Mouse (Mus musculus): Measurements from ENCODE around the gene Hsd17b1. TPM values are rescaled to one million over a fixed set of nuclear protein-coding genes. Genes with fewer than 3 reads are reported as not detected.

Gene Hsd17b1
- polyA plus RNA-seq, 1 experiment from 2014 or later = 0.16 TPM

GRCm38 (mm10) chr11:101081659-101082058, 3.4 kb downstream of the Hsd17b1 start:
- H3K9ac ChIP-seq (ENCODE audit: low read depth, low read length) = peak overlapping the region; percentile 56
- 5% methylated on average over 10 of the region's 10 CpGs for WGBS
- ATAC-seq = no peak

GRCm38 (mm10) chr11:101082208-101083082, 4.2 kb downstream of the Hsd17b1 start, which contains the start of gene Coasy:
Gene Coasy (plus strand): TSS chr11:101082565.
- WGBS = under 1% methylated on average over 51 of the region's 51 CpGs
- no peaks in the 10 kb centered on the region for H3K9me3 ChIP-seq (ENCODE audit: control insufficient read depth, low read length)
- peaks cover 30% of the 10 kb centered on the region for H3K4me1 ChIP-seq (ENCODE audit: control insufficient read depth, insufficient read depth, low read length)
- peak within 1 kb of the TSS; percentile 93 for H3K9ac ChIP-seq (ENCODE audit: low read depth, low read length)
- H3K36me3 ChIP-seq (ENCODE audit: control insufficient read depth, insufficient read depth, low read length) = no peaks in the 10 kb centered on the region; the same call in 1 of the 2 replicates
- peak within 1 kb of the TSS; percentile 88 for H3K27ac ChIP-seq (ENCODE audit: low read length)
- peak within 1 kb of the TSS; percentile 96 for H3K4me2 ChIP-seq (ENCODE audit: low read depth, low read length)
- peaks cover 33% of the 10 kb centered on the region for H3K27me3 ChIP-seq (replicated peaks; ENCODE audit: control insufficient read depth, insufficient read depth, low read length)
- ATAC-seq = peak; percentile 90
- H3K4me3 ChIP-seq (ENCODE audit: low read length) = peak within 1 kb of the TSS; percentile 89

More at GRCm38 (mm10) chr11:101081659-101082058, 3.4 kb downstream of the Hsd17b1 start:
- no peaks in the 10 kb centered on the region; the same call in 1 of the 2 replicates for H3K36me3 ChIP-seq (ENCODE audit: control insufficient read depth, insufficient read depth, low read length)
- peaks cover 29% of the 10 kb centered on the region for H3K4me1 ChIP-seq (ENCODE audit: control insufficient read depth, insufficient read depth, low read length)
- H3K27me3 ChIP-seq (replicated peaks; ENCODE audit: control insufficient read depth, insufficient read depth, low read length) = peaks cover 33% of the 10 kb centered on the region
- peak overlapping the region; percentile 74 for H3K27ac ChIP-seq (ENCODE audit: low read length)
- H3K4me2 ChIP-seq (ENCODE audit: low read depth, low read length) = peak overlapping the region; percentile 53
- no peaks in the 10 kb centered on the region for H3K9me3 ChIP-seq (ENCODE audit: control insufficient read depth, low read length)
- peak overlapping the region; percentile 89 for H3K4me3 ChIP-seq (ENCODE audit: low read length)

GRCm38 (mm10) chr11:101083083-101083697, 5.0 kb downstream of the Hsd17b1 start:
- Histone ChIP-seq H3K4me2 (ENCODE audit: low read depth, low read length) (peak overlapping the region; percentile 96), H3K9me3 (ENCODE audit: control insufficient read depth, low read length) (no peaks in the 10 kb centered on the region), H3K36me3 (ENCODE audit: control insufficient read depth, insufficient read depth, low read length) (no peaks in the 10 kb centered on the region; the same call in 1 of the 2 replicates), H3K27me3 (replicated peaks; ENCODE audit: control insufficient read depth, insufficient read depth, low read length) (peaks cover 27% of the 10 kb centered on the region), H3K27ac (ENCODE audit: low read length) (peak overlapping the region; percentile 88), H3K4me3 (ENCODE audit: low read length) (peak overlapping the region; percentile 89), H3K9ac (ENCODE audit: low read depth, low read length) (peak overlapping the region; percentile 93), H3K4me1 (ENCODE audit: control insufficient read depth, insufficient read depth, low read length) (peaks cover 37% of the 10 kb centered on the region)
- 31% methylated on average over 19 of the region's 19 CpGs for WGBS
- no peak for ATAC-seq

GRCm38 (mm10) chr11:101084246-101084645, 6.0 kb downstream of the Hsd17b1 start:
- peaks cover 17% of the 10 kb centered on the region for H3K27me3 ChIP-seq (replicated peaks; ENCODE audit: control insufficient read depth, insufficient read depth, low read length)
- H3K36me3 ChIP-seq (ENCODE audit: control insufficient read depth, insufficient read depth, low read length) = peaks cover under 1% of the 10 kb centered on the region; the same call in 1 of the 2 replicates
- no peak overlapping the region for H3K27ac ChIP-seq (ENCODE audit: low read length)
- 83% methylated on average over 14 of the region's 14 CpGs for WGBS
- H3K4me2 ChIP-seq (ENCODE audit: low read depth, low read length) = no peak overlapping the region
- 0 out of 2 replicates have a peak overlapping the region, but pooled peaks have one; percentile 2 for H3K9ac ChIP-seq (ENCODE audit: low read depth, low read length)
- no peaks in the 10 kb centered on the region for H3K9me3 ChIP-seq (ENCODE audit: control insufficient read depth, low read length)
- H3K4me1 ChIP-seq (ENCODE audit: control insufficient read depth, insufficient read depth, low read length) = peaks cover 38% of the 10 kb centered on the region
- no peak for ATAC-seq
- no peak overlapping the region for H3K4me3 ChIP-seq (ENCODE audit: low read length)

DNA sequence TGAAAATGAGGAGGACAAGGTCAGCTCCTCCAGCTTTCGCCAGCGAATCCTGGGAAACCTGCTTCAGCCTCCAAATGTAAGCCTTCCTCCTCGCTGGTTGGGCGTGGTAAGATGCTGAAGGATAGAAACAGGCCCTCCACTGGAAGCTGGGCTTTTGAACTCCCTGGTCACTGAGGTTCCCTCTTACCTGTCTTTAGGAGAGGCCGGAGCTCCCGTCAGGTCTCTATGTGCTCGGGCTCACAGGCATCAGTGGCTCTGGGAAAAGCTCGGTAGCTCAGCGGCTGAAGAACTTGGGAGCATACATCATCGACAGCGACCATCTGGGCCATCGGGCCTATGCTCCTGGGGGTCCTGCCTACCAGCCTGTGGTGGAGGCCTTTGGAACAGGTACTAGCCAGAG, 6.6 kb downstream of the Hsd17b1 start:
- Histone ChIP-seq H3K4me1 (ENCODE audit: control insufficient read depth, insufficient read depth, low read length) (peaks cover 35% of the 10 kb centered on the region), H3K4me2 (ENCODE audit: low read depth, low read length) (no peak overlapping the region), H3K4me3 (ENCODE audit: low read length) (no peak overlapping the region), H3K27me3 (replicated peaks; ENCODE audit: control insufficient read depth, insufficient read depth, low read length) (peaks cover 11% of the 10 kb centered on the region), H3K27ac (ENCODE audit: low read length) (no peak overlapping the region), H3K9me3 (ENCODE audit: control insufficient read depth, low read length) (no peaks in the 10 kb centered on the region), H3K9ac (ENCODE audit: low read depth, low read length) (no peak overlapping the region), H3K36me3 (ENCODE audit: control insufficient read depth, insufficient read depth, low read length) (peaks cover 6% of the 10 kb centered on the region; the same call in 1 of the 2 replicates)
- WGBS = 93% methylated on average over 12 of the region's 12 CpGs
- no peak for ATAC-seq

GRCm38 (mm10) chr11:101085617-101086322, 7.6 kb downstream of the Hsd17b1 start:
- Histone ChIP-seq H3K27me3 (replicated peaks; ENCODE audit: control insufficient read depth, insufficient read depth, low read length) (peaks cover 1% of the 10 kb centered on the region; the same call in 1 of the 2 replicates), H3K4me2 (ENCODE audit: low read depth, low read length) (peak overlapping the region; percentile 87; the same call in 1 of the 2 replicates), H3K27ac (ENCODE audit: low read length) (peak overlapping the region; percentile 89; the same call in 1 of the 2 replicates), H3K4me3 (ENCODE audit: low read length) (no peak overlapping the region), H3K36me3 (ENCODE audit: control insufficient read depth, insufficient read depth, low read length) (peaks cover 14% of the 10 kb centered on the region; the same call in 1 of the 2 replicates), H3K4me1 (ENCODE audit: control insufficient read depth, insufficient read depth, low read length) (peaks cover 35% of the 10 kb centered on the region), H3K9ac (ENCODE audit: low read depth, low read length) (peak overlapping the region; percentile 92; the same call in 1 of the 2 replicates), H3K9me3 (ENCODE audit: control insufficient read depth, low read length) (no peaks in the 10 kb centered on the region)
- no peak for ATAC-seq
- WGBS = 89% methylated on average over 18 of the region's 18 CpGs

DNA sequence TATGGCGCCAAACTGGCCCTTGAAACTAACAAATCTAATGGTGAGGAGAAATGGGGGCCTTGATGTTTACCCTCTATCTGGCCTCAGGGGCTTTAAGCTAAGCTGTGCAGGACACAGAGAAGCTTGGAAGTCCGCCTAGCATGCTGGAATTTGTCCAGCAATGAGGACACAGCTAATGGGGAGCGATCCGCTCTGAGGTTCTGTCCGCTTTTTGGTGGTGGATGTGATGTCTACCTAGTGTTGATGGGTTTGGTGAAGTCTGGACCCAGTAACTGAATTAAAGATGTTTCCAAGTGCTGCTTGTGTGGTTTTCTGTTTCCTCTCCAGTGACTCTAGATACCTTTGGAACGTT, 8.1 kb downstream of the Hsd17b1 start:
- peak overlapping the region; percentile 85 for H3K4me3 ChIP-seq (ENCODE audit: low read length)
- H3K9ac ChIP-seq (ENCODE audit: low read depth, low read length) = peak overlapping the region; percentile 92; the same call in 1 of the 2 replicates
- H3K36me3 ChIP-seq (ENCODE audit: control insufficient read depth, insufficient read depth, low read length) = peaks cover 19% of the 10 kb centered on the region
- H3K4me2 ChIP-seq (ENCODE audit: low read depth, low read length) = peak overlapping the region; percentile 87
- peak overlapping the region; percentile 89 for H3K27ac ChIP-seq (ENCODE audit: low read length)
- ATAC-seq = no peak
- 75% methylated on average over 6 of the region's 6 CpGs for WGBS
- peaks cover 35% of the 10 kb centered on the region for H3K4me1 ChIP-seq (ENCODE audit: control insufficient read depth, insufficient read depth, low read length)
- no peaks in the 10 kb centered on the region for H3K27me3 ChIP-seq (replicated peaks; ENCODE audit: control insufficient read depth, insufficient read depth, low read length)
- H3K9me3 ChIP-seq (ENCODE audit: control insufficient read depth, low read length) = no peaks in the 10 kb centered on the region

GRCm38 (mm10) chr11:101086756-101087681, 8.8 kb downstream of the Hsd17b1 start, which contains the start of gene Mlx:
Gene Mlx (plus strand): TSS chr11:101087277.
- ATAC-seq = peak; percentile 85
- Histone ChIP-seq H3K4me3 (ENCODE audit: low read length) (peak within 1 kb of the TSS; percentile 85), H3K4me1 (ENCODE audit: control insufficient read depth, insufficient read depth, low read length) (peaks cover 33% of the 10 kb centered on the region), H3K4me2 (ENCODE audit: low read depth, low read length) (peak within 1 kb of the TSS; percentile 87), H3K27ac (ENCODE audit: low read length) (peak within 1 kb of the TSS; percentile 89), H3K27me3 (replicated peaks; ENCODE audit: control insufficient read depth, insufficient read depth, low read length) (no peaks in the 10 kb centered on the region), H3K36me3 (ENCODE audit: control insufficient read depth, insufficient read depth, low read length) (peaks cover 20% of the 10 kb centered on the region), H3K9me3 (ENCODE audit: control insufficient read depth, low read length) (no peaks in the 10 kb centered on the region), H3K9ac (ENCODE audit: low read depth, low read length) (peak within 1 kb of the TSS; percentile 92)
- WGBS = 1% methylated on average over 52 of the region's 52 CpGs
